In the genomic region with DNA sequence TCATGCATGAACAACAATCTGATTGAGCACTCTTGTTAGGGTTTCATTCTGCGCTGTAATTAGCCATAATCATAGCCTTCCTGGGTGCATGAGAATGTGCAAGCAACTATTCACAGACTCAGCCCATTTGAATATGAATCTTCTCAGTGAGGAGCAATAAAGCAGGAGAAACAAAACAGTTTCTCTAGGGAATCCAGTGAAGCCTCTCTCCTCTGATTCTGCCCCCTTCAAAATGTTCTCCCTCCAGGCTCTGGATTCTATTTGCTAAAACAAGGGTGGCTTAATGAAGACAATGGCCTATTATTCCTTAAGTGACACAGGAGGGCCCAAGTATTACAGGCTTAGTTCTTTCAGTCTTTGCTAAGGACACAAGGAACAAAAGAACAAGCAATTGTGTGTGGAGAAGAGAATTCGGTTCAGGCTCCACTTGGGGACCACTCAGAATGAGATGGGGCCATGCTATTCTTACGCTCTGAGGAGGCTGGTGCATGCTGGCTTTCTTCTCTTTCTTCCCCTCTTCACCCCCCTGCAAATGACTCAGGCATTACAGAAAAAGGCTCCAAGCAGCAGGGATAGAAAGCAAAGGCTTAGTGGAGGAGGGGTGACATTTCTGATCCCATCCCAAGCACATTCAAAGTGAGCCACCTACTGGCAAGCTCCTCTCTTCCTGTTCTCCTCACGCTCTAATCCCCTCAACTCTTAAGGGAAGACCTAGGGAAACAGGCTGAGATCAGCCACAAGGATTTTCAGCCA, we compare ENCODE assay signal across 8 mouse cellular contexts.
DNase-seq lines count a peak whose midpoint lies in the region; ATAC-seq and TF ChIP-seq lines count a peak whose summit lies in the region.

No protein-coding gene starts in this region.

- no peaks in the 10 kb centered on the region for H3K36me3 ChIP-seq in intestine, embryonic 14.5 days (ENCODE audit: control insufficient read depth, insufficient read depth, low read length)
- H3K36me3 ChIP-seq in midbrain, embryonic 10.5 days: no peaks in the 10 kb centered on the region
- H3K36me3 ChIP-seq in thymus, adult 2 months (ENCODE audit: control insufficient read depth, insufficient read depth, low read length): no peaks in the 10 kb centered on the region

- no peak for ATAC-seq in intestine, embryonic 14.5 days (replicated peaks; ENCODE audit: low FRiP score, low TSS enrichment, low read depth)

- peak; percentile 90 for DNase-seq in adipocyte (ENCODE audit: low spot score)
- DNase-seq in cerebellum, postnatal 36 days: peak; percentile 33 to 45
- peak; percentile 15 to 24 for DNase-seq in gastrocnemius, adult 8-10 months (ENCODE audit: low spot score in 2 of 2)
- DNase-seq in intestine, embryonic 14.5 days (ENCODE audit: low spot score): peak; percentile 54
- DNase-seq in left cerebral cortex, adult 2 months (ENCODE audit: extremely low spot score in 1 of 2, low spot score in 2 of 2): peak; percentile 43 to 71
- DNase-seq in midbrain, embryonic 10.5 days (ENCODE audit: low spot score): peak; percentile 73
- DNase-seq in right cerebral cortex, postnatal 4 days: peak; percentile 34
- no peak for DNase-seq in thymus, adult 2 months

- H3K27me3 ChIP-seq in intestine, embryonic 14.5 days (replicated peaks; ENCODE audit: control insufficient read depth, insufficient read depth, low read length): no peaks in the 10 kb centered on the region
- H3K27me3 ChIP-seq in midbrain, embryonic 10.5 days (ENCODE audit: low read depth, poor library complexity, severe bottlenecking): no peaks in the 10 kb centered on the region
- no peaks in the 10 kb centered on the region for H3K27me3 ChIP-seq in thymus, adult 2 months (ENCODE audit: control insufficient read depth, insufficient read depth, low read length)

- no peak overlapping the region for H3K4me3 ChIP-seq in intestine, embryonic 14.5 days (ENCODE audit: low read depth, low read length)
- no peak overlapping the region for H3K4me3 ChIP-seq in left cerebral cortex, adult 2 months
- no peak overlapping the region for H3K4me3 ChIP-seq in midbrain, embryonic 10.5 days
- H3K4me3 ChIP-seq in thymus, adult 2 months (ENCODE audit: control insufficient read depth, insufficient read depth, low read length): no peak overlapping the region

- no peak for TF ChIP-seq POLR2A in thymus, adult 2 months (IDR thresholded peaks at IDR 0.05; ENCODE audit: control insufficient read depth, extremely low read depth, insufficient read depth, low read length, poor library complexity)

- peaks cover 3% of the 10 kb centered on the region; the same call in 1 of the 2 replicates for H3K4me1 ChIP-seq in intestine, embryonic 14.5 days (replicated peaks; ENCODE audit: control insufficient read depth, insufficient read depth, low read length)
- H3K4me1 ChIP-seq in midbrain, embryonic 10.5 days: peaks cover 48% of the 10 kb centered on the region
- H3K4me1 ChIP-seq in thymus, adult 2 months (replicated peaks; ENCODE audit: control insufficient read depth, insufficient read depth, low read length): no peaks in the 10 kb centered on the region

- no peak overlapping the region for H3K9ac ChIP-seq in intestine, embryonic 14.5 days (ENCODE audit: low read length)

- H3K4me2 ChIP-seq in intestine, embryonic 14.5 days (ENCODE audit: low read length): no peak overlapping the region

- no peaks in the 10 kb centered on the region for H3K9me3 ChIP-seq in intestine, embryonic 14.5 days (ENCODE audit: control insufficient read depth, low read length)
- H3K9me3 ChIP-seq in midbrain, embryonic 10.5 days (replicated peaks): no peaks in the 10 kb centered on the region

- intact Hi-C loops in left cerebral cortex, adult 2 months (cut with DNase I): loop anchor here (2.0 to 10.0 kb wide), 3 partner anchors 250 to 424 kb away; no protein-coding TSS in a partner anchor

- WGBS in intestine, embryonic 14.5 days: 34% methylated on average over 4 of the region's 4 CpGs
- WGBS in midbrain, embryonic 10.5 days: 7% methylated on average over 4 of the region's 4 CpGs
- WGBS in thymus, adult 2 months: 81% methylated on average over 4 of the region's 4 CpGs

- no peak overlapping the region for H3K27ac ChIP-seq in intestine, embryonic 14.5 days (ENCODE audit: low read depth)
- peak overlapping the region; percentile 76 for H3K27ac ChIP-seq in left cerebral cortex, adult 2 months
- H3K27ac ChIP-seq in midbrain, embryonic 10.5 days (replicated peaks): peak overlapping the region; percentile 81
- no peak overlapping the region for H3K27ac ChIP-seq in thymus, adult 2 months (ENCODE audit: control insufficient read depth, insufficient read depth, low read length)

- peak; percentile 69 for TF ChIP-seq CTCF in left cerebral cortex, adult 2 months (IDR thresholded peaks at IDR 0.05)
- TF ChIP-seq CTCF in thymus, adult 2 months (IDR thresholded peaks at IDR 0.05; ENCODE audit: borderline replicate concordance, control insufficient read depth, extremely low read depth, insufficient read depth, low read length, poor library complexity): no peak

Comparison
In these comparisons a context has a peak if more than half of its experiments do, and no peak if none do; other contexts are left out.
1. H3K27ac ChIP-seq: peak in left cerebral cortex, adult 2 months (single experiment) and midbrain, embryonic 10.5 days (single experiment); none in intestine, embryonic 14.5 days (single experiment) and thymus, adult 2 months (single experiment).